Mouse (Mus musculus) gastrocnemius, adult 2 months (tissue): Measurements from ENCODE around the gene Rcc1. TPM values are rescaled to one million over a fixed set of nuclear protein-coding genes. Genes with fewer than 3 reads are reported as not detected.
A peak's percentile ranks its signal among the peaks of the same experiment; 100 is the strongest.

Experiments used
- DNase-seq: peaks from one replicate; pipeline ENCODE4 v3.0.0; 2022
- H3K27ac ChIP-seq: fragments of 200-600 bp; 2 replicates; pipeline ENCODE4 v1.8.1; 2022; ENCODE audit warnings: mild to moderate bottlenecking
- H3K4me3 ChIP-seq: fragments of 200-600 bp; 2 replicates; pipeline ENCODE4 v1.8.1; 2022; ENCODE audit warnings: mild to moderate bottlenecking, moderate library complexity
- CTCF ChIP-seq: fragments of 200-600 bp; IDR thresholded peaks from 2 replicates; pipeline ENCODE4 v1.8.1; 2022; ENCODE audit warnings: antibody characterized with exemption, mild to moderate bottlenecking, moderate library complexity
- intact Hi-C: fragments of 180-260 bp; cut with DNase I; formaldehyde crosslinking; loops from one replicate; pipeline ENCODE4 v1.15.1; 2025
- total RNA-seq, 2 experiments: library from RNA; stranded (reverse); gene quantifications; 2 replicates each; pipeline ENCODE4 v1.2.3; 2021

The Rcc1 gene
- total RNA-seq, 2 experiments from 2014 or later, result 7.7 to 7.8 TPM

- no peak for DNase-seq
- intact Hi-C loops, result loop anchor here (2.0 kb wide), 1 partner anchor 21 kb away; no protein-coding TSS in a partner anchor
These were observed 23.5 kb downstream of the Rcc1 start for GRCm38 (mm10) chr4:132329835-132330354.

GRCm38 (mm10) chr4:132329115-132329834 is 24.1 kb downstream of the Rcc1 start, which contains the start of gene Trnau1ap:
Trnau1ap (minus strand) TSS chr4:132329538.
- intact Hi-C loops, result loop anchor here (2.0 kb wide), 1 partner anchor 20 kb away; no protein-coding TSS in a partner anchor
- TF ChIP-seq CTCF, result peak; percentile 21; the same call in 1 of the 2 replicates
- Histone ChIP-seq H3K4me3 (peak within 1 kb of the TSS; percentile 96), H3K27ac (peak within 1 kb of the TSS; percentile 96)
- peak; percentile 94 for DNase-seq

More at GRCm38 (mm10) chr4:132329835-132330354, 23.5 kb downstream of the Rcc1 start:
- peak overlapping the region; percentile 96 for H3K4me3 ChIP-seq
- peak overlapping the region; percentile 96 for H3K27ac ChIP-seq
- no peak for TF ChIP-seq CTCF

DNA sequence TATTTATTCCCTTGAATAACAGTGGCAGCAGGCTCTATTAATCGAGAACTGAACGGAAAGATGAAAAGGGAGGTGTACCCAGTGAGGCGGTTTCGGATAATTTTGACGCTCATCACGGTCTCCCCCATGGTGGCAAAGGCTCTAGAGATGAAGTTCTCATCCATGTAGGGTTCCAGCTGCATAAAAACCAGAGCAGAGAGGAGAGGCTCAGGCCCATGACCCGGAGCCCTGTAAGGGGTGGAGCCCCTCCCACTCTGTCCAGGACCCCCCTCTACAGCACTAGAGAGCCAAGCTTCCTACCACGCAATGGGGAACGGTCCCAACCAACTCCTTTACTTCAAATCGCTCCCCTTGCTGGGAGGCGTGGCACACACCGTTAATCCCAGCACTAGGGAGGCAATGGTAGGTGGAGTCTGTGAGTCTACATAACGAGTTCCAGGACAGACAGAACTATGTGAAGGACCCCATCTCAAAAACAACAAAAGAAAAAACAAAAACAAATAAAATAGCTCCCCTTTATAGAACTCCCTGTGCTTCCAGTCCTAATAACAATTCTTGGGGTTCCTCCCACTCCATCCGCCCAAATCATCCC is 24.9 kb downstream of the Rcc1 start:
- TF ChIP-seq CTCF, result no peak
- no peak for DNase-seq
- Histone ChIP-seq H3K27ac (peak overlapping the region; percentile 96), H3K4me3 (peak overlapping the region; percentile 96)
- intact Hi-C loops, result loop anchor here (2.0 kb wide), 1 partner anchor 20 kb away; no protein-coding TSS in a partner anchor

DNA sequence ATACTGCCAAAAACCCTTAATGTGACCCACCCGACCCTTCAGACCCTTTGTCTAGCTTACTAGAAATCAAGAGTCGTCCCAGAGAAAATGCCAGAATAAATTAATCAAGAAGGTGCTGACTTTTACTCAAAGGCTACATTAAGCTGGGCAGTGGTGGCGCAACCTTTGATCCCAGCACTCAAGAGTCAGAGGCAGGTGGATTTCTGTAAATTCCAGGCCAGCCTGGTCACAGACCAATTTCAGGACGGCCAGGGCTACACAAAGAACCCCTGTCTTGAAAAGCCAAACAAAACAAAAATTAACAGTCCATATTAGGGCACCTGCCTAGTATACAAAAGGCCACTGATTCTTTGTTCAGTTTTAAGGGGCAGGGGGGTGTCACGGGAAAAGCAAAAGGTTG is 26.9 kb downstream of the Rcc1 start:
- TF ChIP-seq CTCF, result no peak
- Histone ChIP-seq H3K4me3 (no peak overlapping the region), H3K27ac (no peak overlapping the region)
- intact Hi-C loops, result no loop called here
- DNase-seq, result no peak

DNA sequence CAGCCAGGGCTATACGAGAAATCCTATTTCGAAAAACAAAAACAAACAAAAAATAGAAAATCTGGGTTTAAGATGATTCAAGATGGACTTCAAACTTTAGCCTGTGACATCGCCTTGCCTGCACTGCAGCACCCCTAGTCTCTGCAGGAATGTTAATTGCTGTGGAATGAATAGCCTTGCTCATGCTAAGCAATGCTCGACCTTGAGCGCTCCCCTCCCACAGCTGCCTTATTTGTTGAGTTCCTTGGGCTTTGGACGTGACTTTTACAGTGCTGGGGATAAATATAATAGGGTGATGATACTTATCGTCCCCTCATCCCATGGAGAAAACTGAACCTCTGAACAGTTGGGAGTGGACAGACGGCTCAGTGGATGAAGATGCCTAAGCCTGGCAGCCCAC is 37.7 kb downstream of the Rcc1 start:
- no peak for TF ChIP-seq CTCF
- Histone ChIP-seq H3K4me3 (no peak overlapping the region), H3K27ac (no peak overlapping the region)
- no peak for DNase-seq
- intact Hi-C loops, result no loop called here

DNA sequence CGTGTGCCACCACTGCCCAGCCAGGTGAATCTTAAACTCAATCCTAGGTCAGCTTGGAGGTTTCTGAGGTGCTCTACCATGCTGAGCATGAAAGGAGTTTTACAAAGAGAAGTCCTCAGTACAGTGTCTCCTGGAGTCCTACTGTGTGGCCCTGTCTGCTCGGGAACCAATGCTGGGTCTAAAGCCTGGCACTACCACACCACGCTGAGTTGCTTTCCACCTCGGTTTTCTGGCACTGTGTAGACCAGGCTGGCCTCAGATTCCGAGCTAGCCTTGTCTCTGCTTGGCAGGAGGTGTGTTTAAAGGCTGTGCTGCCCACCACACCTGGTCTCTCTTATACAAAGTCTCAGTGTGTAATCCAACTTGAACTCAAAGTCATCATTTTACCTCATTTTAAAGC is 40.8 kb downstream of the Rcc1 start:
- Histone ChIP-seq H3K27ac (no peak overlapping the region), H3K4me3 (no peak overlapping the region)
- TF ChIP-seq CTCF, result no peak
- no peak for DNase-seq
- intact Hi-C loops, result no loop called here

DNA sequence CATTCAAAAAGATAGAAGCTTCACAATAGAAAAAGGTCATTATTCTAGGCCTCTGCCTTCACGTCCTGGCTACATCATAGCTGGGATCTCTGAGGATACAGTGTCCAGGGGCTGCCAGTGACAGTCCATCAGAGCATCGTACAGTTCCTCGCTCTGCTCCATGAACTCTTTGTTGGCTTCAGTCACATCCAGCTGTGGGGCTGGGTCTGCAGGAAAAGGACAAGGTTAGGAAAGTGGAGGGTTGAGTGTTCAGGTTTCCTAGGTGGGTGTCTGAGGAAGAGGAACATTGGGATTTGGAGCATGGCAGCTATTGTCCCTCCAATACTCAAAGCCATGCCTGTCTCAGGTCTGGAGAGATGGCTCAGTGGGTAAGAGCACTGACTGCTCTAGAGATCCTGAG is 41.6 kb downstream of the Rcc1 start:
- TF ChIP-seq CTCF, result no peak

GRCm38 (mm10) chr4:132311209-132311608 is 42.2 kb downstream of the Rcc1 start:
- DNase-seq, result no peak
- no peak overlapping the region for H3K27ac ChIP-seq
- no peak overlapping the region for H3K4me3 ChIP-seq
- no peak for TF ChIP-seq CTCF
- intact Hi-C loops, result no loop called here

More for the DNA sequence above, 41.6 kb downstream of the Rcc1 start:
- no peak for DNase-seq
- intact Hi-C loops, result no loop called here
- H3K4me3 ChIP-seq, result no peak overlapping the region
- H3K27ac ChIP-seq, result no peak overlapping the region

DNA sequence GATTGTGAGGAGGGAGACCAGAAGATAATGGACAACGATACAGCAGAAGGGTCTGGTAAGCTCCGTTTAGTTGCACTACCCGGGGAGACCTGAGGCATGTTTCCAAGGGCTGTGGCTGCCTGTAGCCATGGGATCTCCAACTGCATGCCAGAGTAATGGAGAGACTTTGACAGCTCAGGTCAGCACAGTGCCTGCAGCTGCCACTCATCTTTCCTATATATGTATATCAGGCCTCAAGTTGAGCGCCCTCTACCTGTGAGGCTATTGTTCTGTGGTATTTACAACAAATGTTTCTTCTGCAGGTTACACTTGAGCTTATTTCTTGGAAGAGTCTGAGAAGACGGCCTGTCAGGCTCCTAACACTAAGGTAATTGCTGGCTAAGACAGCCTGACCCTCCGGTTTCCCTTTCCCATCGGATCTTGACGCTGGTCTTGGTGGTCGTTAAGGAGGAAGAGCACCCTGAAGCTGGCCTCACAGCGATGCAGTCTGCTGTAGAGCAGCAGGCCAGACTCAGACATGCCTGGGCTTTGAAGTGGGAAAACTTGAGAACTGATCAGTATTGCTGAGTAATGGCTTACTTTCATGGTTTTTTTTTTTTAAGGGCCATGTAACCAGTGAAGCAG is 43.4 kb downstream of the Rcc1 start:
- peak; percentile 67 for TF ChIP-seq CTCF
- Histone ChIP-seq H3K27ac (peak overlapping the region; percentile 94), H3K4me3 (peak overlapping the region; percentile 96)
- intact Hi-C loops, result loop anchor here (2.0 kb wide), 1 partner anchor 19 kb away; the partner anchor contains the start of gene Trnau1ap
- DNase-seq, result peak; percentile 75

DNA sequence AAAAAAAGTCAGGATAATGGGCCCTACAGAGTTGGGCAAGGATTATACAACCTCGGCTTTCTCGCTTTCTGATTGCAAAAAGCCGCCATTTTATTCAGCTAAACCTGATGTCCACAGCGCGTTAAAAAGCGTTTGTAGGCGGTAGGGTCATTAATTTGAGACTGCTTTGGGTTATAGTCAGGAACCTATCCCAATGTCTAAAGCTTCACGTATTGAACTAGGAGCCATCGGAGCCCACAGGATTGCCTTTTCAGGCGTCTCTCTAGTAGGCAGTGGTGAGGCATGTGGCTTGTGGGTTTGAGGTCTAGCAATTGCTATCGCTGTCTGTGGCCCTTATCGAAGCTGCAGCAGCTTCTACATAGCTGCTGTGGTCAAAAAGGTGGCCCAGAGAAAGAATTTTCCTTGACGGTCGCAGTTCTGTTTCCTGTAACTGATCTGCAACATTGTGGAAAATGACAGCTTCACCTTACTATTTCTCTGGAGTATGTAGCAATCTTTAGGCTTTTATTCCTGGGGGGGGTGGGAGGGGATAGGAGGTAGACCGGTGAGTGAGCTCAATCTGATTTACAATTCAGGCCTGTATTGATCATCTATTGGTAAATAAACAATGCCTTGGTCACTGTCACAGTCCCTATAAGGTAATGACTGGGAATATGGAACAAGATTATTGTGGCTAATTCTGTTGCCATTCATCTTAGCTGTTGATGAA is 44.1 kb downstream of the Rcc1 start:
- Histone ChIP-seq H3K4me3 (peak overlapping the region; percentile 96), H3K27ac (peak overlapping the region; percentile 94)
- DNase-seq, result no peak
- no peak for TF ChIP-seq CTCF
- intact Hi-C loops, result loop anchor here (2.0 kb wide), 1 partner anchor 20 kb away; the partner anchor contains the start of gene Trnau1ap

DNA sequence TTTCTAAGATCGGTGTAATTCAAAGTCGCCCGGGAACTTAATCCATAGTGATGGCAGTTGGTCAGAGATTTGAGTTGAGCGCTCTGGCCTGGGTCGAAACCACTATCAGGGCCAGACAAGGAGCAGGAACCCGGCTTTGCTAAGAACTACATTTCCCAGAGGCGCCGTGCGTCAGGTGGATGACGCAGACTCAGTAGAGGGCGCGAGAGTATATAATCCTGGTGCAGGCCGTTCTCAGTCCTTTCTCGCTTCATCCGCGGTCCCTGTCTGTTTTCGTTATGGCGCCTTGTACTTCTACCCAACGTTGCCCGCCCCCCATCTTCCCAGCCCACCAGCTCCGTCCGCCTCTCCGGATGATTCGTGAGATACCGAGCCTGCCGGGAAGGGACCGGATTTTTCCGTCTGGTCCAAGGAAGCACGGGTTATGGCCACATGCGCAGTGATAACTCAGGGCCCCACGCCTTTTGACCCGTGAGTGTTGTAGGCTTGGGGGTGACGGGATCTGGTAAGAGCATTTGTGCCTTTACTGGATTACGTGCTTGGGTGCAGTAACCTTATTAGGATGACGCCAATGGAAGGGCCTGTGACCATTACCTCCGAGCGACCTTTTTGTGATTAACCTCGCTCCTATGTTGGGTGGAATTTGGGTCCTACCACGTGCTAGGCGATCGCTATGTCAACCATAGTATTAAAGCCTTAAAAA is 44.8 kb downstream of the Rcc1 start:
- DNase-seq, result peak; percentile 92
- TF ChIP-seq CTCF, result no peak
- intact Hi-C loops, result loop anchor here (2.0 kb wide), 1 partner anchor 20 kb away; the partner anchor contains the start of gene Trnau1ap

More for the DNA sequence above, 44.8 kb downstream of the Rcc1 start:
- Histone ChIP-seq H3K27ac (peak overlapping the region; percentile 94), H3K4me3 (peak overlapping the region; percentile 96)
